Mouse (Mus musculus) lung, embryonic 14.5 days (tissue): ENCODE measurements at regions not wholly inside any gene's neighbourhood (a gene's known extent, or its start where the extent isn't known, plus 50 kb on each side); places are given as distances from the start of the nearest gene placed in this dataset.

ENCODE experiments used
- ATAC-seq: fragments of 200-750 bp; cut with Nextera tagmentation; 2 replicates; pipeline ENCODE4 v1.8.0; 2017; ENCODE audit warnings: mild to moderate bottlenecking, moderate TSS enrichment, moderate library complexity; ENCODE audit not compliant: insufficient read depth
- DNase-seq: peaks from one replicate; pipeline ENCODE4 v3.0.0-alpha.2; 2015
- H3K27ac ChIP-seq: fragments of 300-500 bp; sonication (generic); 2 replicates; pipeline ENCODE4 v1.5.1; 2014; ENCODE audit warnings: low read depth, mild to moderate bottlenecking, moderate library complexity
- H3K27me3 ChIP-seq: fragments of 300-500 bp; sonication (generic); 2 replicates; pipeline ENCODE4 v1.6.1; 2014; ENCODE audit warnings: low read length, control low read depth; ENCODE audit not compliant: insufficient read depth
- H3K36me3 ChIP-seq: fragments of 300-500 bp; sonication (generic); 2 replicates; pipeline ENCODE4 v1.6.1; 2014; ENCODE audit warnings: control low read depth; ENCODE audit not compliant: insufficient read depth
- H3K4me1 ChIP-seq: fragments of 300-500 bp; sonication (generic); 2 replicates; pipeline ENCODE4 v1.6.1; 2014; ENCODE audit warnings: antibody characterized with exemption, control low read depth; ENCODE audit not compliant: insufficient read depth
- H3K4me2 ChIP-seq: fragments of 300-500 bp; sonication (generic); 2 replicates; pipeline ENCODE4 v1.6.1; 2014; ENCODE audit warnings: mild to moderate bottlenecking
- H3K4me3 ChIP-seq: fragments of 300-500 bp; sonication (generic); 2 replicates; pipeline ENCODE4 v1.5.1; 2014; ENCODE audit warnings: low read depth, low read length
- H3K9ac ChIP-seq: fragments of 300-500 bp; sonication (generic); 2 replicates; pipeline ENCODE4 v1.6.1; 2014
- H3K9me3 ChIP-seq: fragments of 300-500 bp; sonication (generic); 2 replicates; pipeline ENCODE4 v1.6.1; 2016; ENCODE audit warnings: low read depth, low read length, control low read depth
- CTCF ChIP-seq: IDR thresholded peaks from 2 replicates; pipeline ENCODE4 v1.5.1; 2016; ENCODE audit warnings: antibody characterized with exemption, low read depth
- WGBS: fragments of 180-500 bp; shearing (Covaris S2); extraction: QIAGEN DNeasy Blood & Tissue Kit; methylation state at CpG from one replicate; pipeline ENCODE4 v1.1.7; 2014; 5-methylcytosine and 5-hydroxymethylcytosine counted together

DNA sequence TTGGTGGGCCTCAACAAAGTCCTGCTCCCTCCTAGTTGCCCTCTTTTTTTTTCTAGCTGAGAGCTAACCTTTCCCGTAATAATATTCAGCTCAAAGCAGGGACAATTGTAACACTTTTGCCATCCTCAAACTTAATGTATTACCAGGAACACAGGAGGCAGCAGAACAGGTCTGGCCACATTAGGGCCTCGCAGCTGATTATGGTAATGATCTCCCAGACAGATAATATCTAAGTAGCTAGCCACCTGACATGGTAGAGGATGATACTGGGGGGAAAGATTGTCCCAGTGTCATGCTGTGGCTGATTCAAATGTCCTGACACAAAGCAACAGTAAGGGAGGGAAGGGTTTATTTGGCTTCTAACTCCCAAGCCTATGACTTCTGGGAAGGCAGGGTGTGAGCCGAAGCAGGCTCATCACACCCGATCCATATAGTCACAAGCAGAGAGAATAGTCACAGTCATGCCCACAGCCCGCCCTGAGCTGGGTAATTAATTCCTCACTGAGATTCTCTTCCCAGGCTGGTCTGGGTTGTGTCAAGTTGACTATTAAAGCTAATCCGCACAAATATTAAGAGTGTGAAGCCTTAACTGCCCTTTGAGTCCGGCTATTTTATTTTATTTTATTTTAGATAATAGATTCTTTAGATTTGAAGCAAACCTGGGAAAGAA is 57.0 kb upstream of the Cd2ap start:
- no peak for ATAC-seq
- WGBS: 60% methylated on average over 7 of the region's 7 CpGs

DNA sequence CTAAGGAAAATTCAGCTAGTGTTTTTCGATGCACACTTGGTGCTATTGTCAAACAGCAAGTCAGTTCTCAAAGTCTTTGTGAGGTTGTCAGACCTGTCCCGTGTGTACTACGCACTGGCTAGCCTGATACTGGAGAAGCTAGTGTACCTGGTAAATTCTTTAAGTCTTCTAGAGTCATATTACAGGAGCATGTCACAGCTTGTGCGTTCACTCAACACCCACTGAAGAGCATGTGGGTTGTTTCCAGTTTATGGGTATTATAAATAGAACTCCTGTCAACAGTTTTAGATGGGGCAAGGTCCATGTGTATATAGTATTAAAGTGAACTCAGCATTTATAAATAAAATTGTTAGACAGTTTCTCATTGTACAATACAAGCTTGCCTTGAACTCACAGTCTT is 50.9 kb upstream of the Cd2ap start:
- no peak overlapping the region for H3K4me3 ChIP-seq
- no peak overlapping the region for H3K27ac ChIP-seq
- 0 out of 2 replicates have a peak, but pooled peaks have one; percentile 47 for ATAC-seq
- WGBS: 74% methylated on average over 4 of the region's 4 CpGs
- no peak for DNase-seq
- H3K9me3 ChIP-seq: no peaks in the 10 kb centered on the region; the same call in 1 of the 2 replicates
- no peaks in the 10 kb centered on the region for H3K36me3 ChIP-seq
- no peak overlapping the region for H3K4me2 ChIP-seq
- H3K9ac ChIP-seq: no peak overlapping the region
- H3K27me3 ChIP-seq: no peaks in the 10 kb centered on the region
- H3K4me1 ChIP-seq: no peaks in the 10 kb centered on the region
- TF ChIP-seq CTCF: no peak

More for the DNA sequence above, 57.0 kb upstream of the Cd2ap start:
- Histone ChIP-seq H3K4me1 (no peaks in the 10 kb centered on the region), H3K9me3 (no peaks in the 10 kb centered on the region), H3K4me3 (no peak overlapping the region), H3K27me3 (no peaks in the 10 kb centered on the region), H3K36me3 (no peaks in the 10 kb centered on the region), H3K27ac (no peak overlapping the region), H3K4me2 (no peak overlapping the region), H3K9ac (no peak overlapping the region)
- DNase-seq: no peak
- TF ChIP-seq CTCF: no peak
